Mouse (Mus musculus): ENCODE data around the gene Lrp2. TPM values are rescaled to one million over a fixed set of nuclear protein-coding genes. Genes with fewer than 3 reads are reported as not detected.

Lrp2 gene
- polyA plus RNA-seq, 1 experiment from 2014 or later = 37.5 TPM

DNA sequence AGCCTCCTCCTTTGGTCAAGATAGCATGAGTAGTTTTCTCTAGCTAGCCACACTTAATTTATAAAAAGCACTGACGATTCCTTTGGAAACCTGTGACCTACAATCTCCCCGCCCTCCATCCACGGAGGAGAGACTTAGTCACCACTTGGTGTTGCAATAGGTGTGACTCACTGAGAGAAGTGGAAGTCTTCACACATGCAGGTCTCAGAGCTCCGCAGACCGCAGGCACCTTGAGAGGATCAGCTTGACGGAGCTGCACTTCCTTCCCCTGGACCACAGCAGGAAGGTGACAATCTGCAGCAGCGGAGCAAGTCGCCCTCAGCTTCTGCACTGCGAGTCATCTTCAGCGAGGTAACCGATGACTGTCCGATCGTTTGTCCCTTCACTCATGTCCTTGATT, 205.6 kb downstream of the Lrp2 start, which contains the start of gene Dhrs9:
Dhrs9 (plus strand) TSS at position 165 of the 400 bp plus-strand sequence.
- Histone ChIP-seq H3K9ac (ENCODE audit: low read depth, low read length) (no peak within 1 kb of the TSS), H3K4me1 (replicated peaks; ENCODE audit: insufficient read depth, low read length) (no peaks in the 10 kb centered on the region), H3K27ac (no peak within 1 kb of the TSS), H3K27me3 (ENCODE audit: insufficient read depth, low read length) (no peaks in the 10 kb centered on the region), H3K9me3 (replicated peaks; ENCODE audit: low read length) (no peaks in the 10 kb centered on the region), H3K36me3 (ENCODE audit: insufficient read depth, low read length) (no peaks in the 10 kb centered on the region), H3K4me3 (replicated peaks; ENCODE audit: low read depth, low read length) (no peak within 1 kb of the TSS), H3K4me2 (ENCODE audit: low read length) (no peak within 1 kb of the TSS)
- TF ChIP-seq CTCF (IDR thresholded peaks at IDR 0.05; ENCODE audit: low read depth) = no peak
- 58% methylated on average over 13 of the region's 13 CpGs for WGBS
- ATAC-seq (replicated peaks; ENCODE audit: low FRiP score, low read depth) (no peak), DNase-seq (ENCODE audit: low spot score) (no peak)

DNA sequence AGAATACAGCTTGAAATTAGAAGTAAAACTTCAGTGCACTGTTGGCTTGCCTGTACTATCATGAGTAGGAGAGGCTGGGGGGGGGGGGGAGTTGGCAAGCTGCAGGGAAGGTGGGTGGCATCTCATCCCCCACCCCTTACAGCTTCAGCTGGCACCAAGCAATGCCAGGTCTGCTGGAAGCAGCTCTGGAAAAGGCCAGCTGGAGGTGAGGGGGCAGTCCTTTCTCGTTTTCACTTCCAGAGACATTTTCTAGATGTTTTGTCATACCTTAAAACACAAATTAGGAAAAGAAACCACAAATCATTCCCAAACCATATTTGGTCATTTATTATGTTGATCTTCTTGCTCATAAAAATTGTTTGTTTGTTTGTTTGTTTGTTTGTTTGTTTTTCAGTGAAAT, 206.1 kb downstream of the Lrp2 start:
- Histone ChIP-seq H3K4me2 (ENCODE audit: low read length) (no peak overlapping the region), H3K4me3 (replicated peaks; ENCODE audit: low read depth, low read length) (no peak overlapping the region), H3K9ac (ENCODE audit: low read depth, low read length) (no peak overlapping the region), H3K36me3 (ENCODE audit: insufficient read depth, low read length) (no peaks in the 10 kb centered on the region), H3K27ac (no peak overlapping the region), H3K27me3 (ENCODE audit: insufficient read depth, low read length) (no peaks in the 10 kb centered on the region), H3K4me1 (replicated peaks; ENCODE audit: insufficient read depth, low read length) (no peaks in the 10 kb centered on the region), H3K9me3 (replicated peaks; ENCODE audit: low read length) (no peaks in the 10 kb centered on the region)
- DNase-seq (ENCODE audit: low spot score) (no peak), ATAC-seq (replicated peaks; ENCODE audit: low FRiP score, low read depth) (no peak)
- TF ChIP-seq CTCF (IDR thresholded peaks at IDR 0.05; ENCODE audit: low read depth) = no peak
- 52% methylated on average over 1 of the region's 1 CpGs for WGBS

DNA sequence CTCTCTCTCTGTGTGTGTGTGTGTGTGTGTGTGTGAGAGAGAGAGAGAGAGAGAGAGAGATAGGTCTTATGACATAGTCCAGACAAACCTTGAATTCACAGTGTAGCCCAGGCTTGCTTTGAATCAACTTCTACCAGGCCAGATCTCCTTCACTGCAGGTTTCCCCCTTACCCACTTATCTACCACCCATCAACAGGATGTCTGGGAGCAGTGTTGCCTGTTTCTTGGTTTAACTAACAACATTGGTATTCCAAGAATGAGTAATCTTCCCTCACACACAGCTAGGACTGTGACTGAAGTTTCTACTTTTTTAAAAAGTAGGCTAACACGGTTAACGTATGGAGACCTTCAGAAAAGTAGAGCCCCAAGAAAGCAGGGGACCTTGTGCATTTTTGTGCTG, 209.1 kb downstream of the Lrp2 start:
- DNase-seq (ENCODE audit: low spot score) = no peak
- no peak for TF ChIP-seq CTCF (IDR thresholded peaks at IDR 0.05; ENCODE audit: low read depth)
- Histone ChIP-seq H3K9me3 (replicated peaks; ENCODE audit: low read length) (no peaks in the 10 kb centered on the region), H3K4me1 (replicated peaks; ENCODE audit: insufficient read depth, low read length) (no peaks in the 10 kb centered on the region), H3K27ac (no peak overlapping the region), H3K27me3 (ENCODE audit: insufficient read depth, low read length) (no peaks in the 10 kb centered on the region), H3K4me2 (ENCODE audit: low read length) (no peak overlapping the region), H3K36me3 (ENCODE audit: insufficient read depth, low read length) (no peaks in the 10 kb centered on the region), H3K9ac (ENCODE audit: low read depth, low read length) (no peak overlapping the region), H3K4me3 (replicated peaks; ENCODE audit: low read depth, low read length) (no peak overlapping the region)
- no peak for ATAC-seq (replicated peaks; ENCODE audit: low FRiP score, low read depth)
- 72% methylated on average over 2 of the region's 2 CpGs for WGBS

Other genes starting within 250 kb of the Lrp2 start
- 0.03 and 0.32 TPM in 2 replicates for gene Abcb11, start 243.4 kb downstream of the Lrp2 start, polyA plus RNA-seq (2015; fragmentation: Nextera tagmentation; extraction: Ambion mirVana)
- 0.03 TPM in 1 of 2 replicates, not detected in the other for gene Dhrs9, start 205.6 kb downstream of the Lrp2 start, polyA plus RNA-seq (2015; fragmentation: Nextera tagmentation; extraction: Ambion mirVana)
- gene Bbs5, start 61.1 kb upstream of the Lrp2 start, polyA plus RNA-seq (2015; fragmentation: Nextera tagmentation; extraction: Ambion mirVana) = 18.2 and 20.4 TPM in 2 replicates
- gene Klhl41, start 84.1 kb upstream of the Lrp2 start, polyA plus RNA-seq (2015; fragmentation: Nextera tagmentation; extraction: Ambion mirVana) = 0.14 and 0.20 TPM in 2 replicates
- gene Fastkd1, start 127.5 kb upstream of the Lrp2 start, polyA plus RNA-seq (2015; fragmentation: Nextera tagmentation; extraction: Ambion mirVana) = 10.3 and 11.2 TPM in 2 replicates
- 145 and 149 TPM in 2 replicates for gene Ppig, start 136.5 kb upstream of the Lrp2 start, polyA plus RNA-seq (2015; fragmentation: Nextera tagmentation; extraction: Ambion mirVana)
- 2.1 and 2.4 TPM in 2 replicates for gene Ccdc173, start 203.5 kb upstream of the Lrp2 start, polyA plus RNA-seq (2015; fragmentation: Nextera tagmentation; extraction: Ambion mirVana)
- 28.2 and 28.5 TPM in 2 replicates for gene Phospho2, start 203.6 kb upstream of the Lrp2 start, polyA plus RNA-seq (2015; fragmentation: Nextera tagmentation; extraction: Ambion mirVana)
- 14.2 and 15.4 TPM in 2 replicates for gene Klhl23, start 235.9 kb upstream of the Lrp2 start, polyA plus RNA-seq (2015; fragmentation: Nextera tagmentation; extraction: Ambion mirVana)

All from kidney, postnatal 0 days (tissue).